Mouse (Mus musculus): ENCODE measurements around the gene Cdkn1c. TPM values are rescaled to one million over a fixed set of nuclear protein-coding genes. Genes with fewer than 3 reads are reported as not detected.

Gene Cdkn1c
- total RNA-seq, 2 experiments from 2014 or later = 10.3 to 10.7 TPM

- intact Hi-C loops (cut with DNase I) = no loop called here
Measured at GRCm38 (mm10) chr7:143495104-143495961, 34.5 kb upstream of the Cdkn1c start.

GRCm38 (mm10) chr7:143493616-143494126, 32.8 kb upstream of the Cdkn1c start:
- Histone ChIP-seq H3K4me3 (no peak overlapping the region), H3K27ac (no peak overlapping the region)
- no peak for DNase-seq (ENCODE audit: extremely low spot score in 1 of 2, low spot score in 2 of 2)
- intact Hi-C loops (cut with DNase I) = no loop called here
- TF ChIP-seq CTCF (IDR thresholded peaks at IDR 0.05) = no peak

More at GRCm38 (mm10) chr7:143495104-143495961, 34.5 kb upstream of the Cdkn1c start:
- Histone ChIP-seq H3K27ac (no peak overlapping the region), H3K4me3 (no peak overlapping the region)
- TF ChIP-seq CTCF (IDR thresholded peaks at IDR 0.05) = no peak
- DNase-seq (ENCODE audit: extremely low spot score in 1 of 2, low spot score in 2 of 2) = no peak

GRCm38 (mm10) chr7:143489735-143490134, 28.9 kb upstream of the Cdkn1c start:
- Histone ChIP-seq H3K4me3 (no peak overlapping the region), H3K27ac (no peak overlapping the region)
- intact Hi-C loops (cut with DNase I) = no loop called here
- DNase-seq (ENCODE audit: extremely low spot score in 1 of 2, low spot score in 2 of 2) = no peak
- TF ChIP-seq CTCF (IDR thresholded peaks at IDR 0.05) = no peak

GRCm38 (mm10) chr7:143482541-143482940, 21.7 kb upstream of the Cdkn1c start:
- H3K4me3 ChIP-seq = no peak overlapping the region
- intact Hi-C loops (cut with DNase I) = no loop called here
- TF ChIP-seq CTCF (IDR thresholded peaks at IDR 0.05) = no peak
- no peak overlapping the region for H3K27ac ChIP-seq
- no peak for DNase-seq (ENCODE audit: extremely low spot score in 1 of 2, low spot score in 2 of 2)

GRCm38 (mm10) chr7:143481806-143482387, 21.0 kb upstream of the Cdkn1c start:
- Histone ChIP-seq H3K4me3 (no peak overlapping the region), H3K27ac (no peak overlapping the region)
- intact Hi-C loops (cut with DNase I) = no loop called here
- DNase-seq (ENCODE audit: extremely low spot score in 1 of 2, low spot score in 2 of 2) = no peak
- no peak for TF ChIP-seq CTCF (IDR thresholded peaks at IDR 0.05)

GRCm38 (mm10) chr7:143480498-143480897, 19.6 kb upstream of the Cdkn1c start:
- peak; percentile 83 for TF ChIP-seq CTCF (IDR thresholded peaks at IDR 0.05)
- no peak overlapping the region for H3K4me3 ChIP-seq
- intact Hi-C loops (cut with DNase I) = loop anchor here (1.0 kb wide), 1 partner anchor 26 kb away; no protein-coding TSS in a partner anchor
- no peak overlapping the region for H3K27ac ChIP-seq
- DNase-seq (ENCODE audit: extremely low spot score in 1 of 2, low spot score in 2 of 2) = peak; percentile 46 to 48

GRCm38 (mm10) chr7:143477800-143478199, 16.9 kb upstream of the Cdkn1c start:
- TF ChIP-seq CTCF (IDR thresholded peaks at IDR 0.05) = no peak
- Histone ChIP-seq H3K4me3 (no peak overlapping the region), H3K27ac (no peak overlapping the region)
- intact Hi-C loops (cut with DNase I) = no loop called here
- no peak for DNase-seq (ENCODE audit: extremely low spot score in 1 of 2, low spot score in 2 of 2)

GRCm38 (mm10) chr7:143476702-143477335, 16.0 kb upstream of the Cdkn1c start:
- DNase-seq (ENCODE audit: extremely low spot score in 1 of 2, low spot score in 2 of 2) = no peak
- no peak overlapping the region for H3K27ac ChIP-seq
- no peak overlapping the region for H3K4me3 ChIP-seq
- TF ChIP-seq CTCF (IDR thresholded peaks at IDR 0.05) = peak; percentile 23; the same call in 1 of the 2 replicates
- intact Hi-C loops (cut with DNase I) = no loop called here

GRCm38 (mm10) chr7:143475876-143476275, 15.0 kb upstream of the Cdkn1c start:
- no peak for DNase-seq (ENCODE audit: extremely low spot score in 1 of 2, low spot score in 2 of 2)
- intact Hi-C loops (cut with DNase I) = no loop called here
- no peak for TF ChIP-seq CTCF (IDR thresholded peaks at IDR 0.05)
- Histone ChIP-seq H3K4me3 (no peak overlapping the region), H3K27ac (no peak overlapping the region)

GRCm38 (mm10) chr7:143474811-143475210, 14.0 kb upstream of the Cdkn1c start:
- no peak for DNase-seq (ENCODE audit: extremely low spot score in 1 of 2, low spot score in 2 of 2)
- intact Hi-C loops (cut with DNase I) = loop anchor here (5.0 kb wide), 2 partner anchors 287 to 383 kb away; partner anchors contain the start of gene Trpm5
- TF ChIP-seq CTCF (IDR thresholded peaks at IDR 0.05) = no peak

GRCm38 (mm10) chr7:143473347-143474101, 12.7 kb upstream of the Cdkn1c start, which contains the start of gene Slc22a18:
Gene Slc22a18 (plus strand): TSS chr7:143473736.
- intact Hi-C loops (cut with DNase I) = loop anchor here (5.0 kb wide), 2 partner anchors 289 to 381 kb away; partner anchors contain the start of gene Trpm5
- Histone ChIP-seq H3K4me3 (no peak within 1 kb of the TSS), H3K27ac (no peak within 1 kb of the TSS)
- DNase-seq (ENCODE audit: extremely low spot score in 1 of 2, low spot score in 2 of 2) = no peak
- TF ChIP-seq CTCF (IDR thresholded peaks at IDR 0.05) = no peak

More at GRCm38 (mm10) chr7:143474811-143475210, 14.0 kb upstream of the Cdkn1c start:
- Histone ChIP-seq H3K4me3 (no peak overlapping the region), H3K27ac (no peak overlapping the region)

All from left cerebral cortex, adult 2 months (tissue).